ENCODE assay signal across 12 mouse cellular contexts in the genomic region with DNA sequence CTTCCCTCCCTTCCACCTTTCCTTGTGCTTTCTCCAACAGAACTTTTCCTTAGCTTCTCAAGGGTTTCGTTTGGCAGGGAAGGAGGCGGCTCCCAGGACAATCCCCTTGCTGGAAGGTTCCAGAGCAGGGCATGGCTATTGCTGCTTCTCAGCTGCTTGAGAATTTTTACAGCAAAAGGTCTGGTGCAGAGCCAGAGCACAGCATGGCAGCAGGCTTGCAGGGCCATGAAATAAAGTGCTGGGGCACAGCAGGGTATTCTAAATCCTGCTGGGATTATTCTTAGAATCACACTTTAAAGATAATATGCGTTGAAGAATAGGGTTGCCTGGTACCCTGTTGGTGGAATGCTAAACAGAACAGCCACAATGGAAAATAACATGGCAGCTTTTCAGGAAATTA.
"Had no signal": no experiment of that assay in that cellular context is flagged by ENCODE, and none has a peak within 500 bp of the region (broad histone marks: within the 10 kb centered on the region; RNA-seq: fewer than 3 reads in every experiment).

No protein-coding gene starts in this region.

- H3K9ac ChIP-seq: kidney, embryonic 15.5 days; limb, embryonic 13.5 days; liver, embryonic 14.5 days; stomach, embryonic 15.5 days had no signal

- H3K9me3 ChIP-seq: kidney, embryonic 15.5 days; limb, embryonic 13.5 days; stomach, embryonic 15.5 days had no signal

- H3K27ac ChIP-seq: kidney, embryonic 15.5 days; limb, embryonic 13.5 days; liver, embryonic 14.5 days; stomach, embryonic 15.5 days had no signal

- H3K36me3 ChIP-seq: kidney, embryonic 15.5 days; limb, embryonic 13.5 days; stomach, embryonic 15.5 days had no signal

- H3K27me3 ChIP-seq: kidney, embryonic 15.5 days; limb, embryonic 13.5 days; stomach, embryonic 15.5 days had no signal

- DNase-seq: kidney, postnatal 14 days; layer of hippocampus, adult 9-11 months; layer of hippocampus, postnatal 36 days; lung, adult 18-20 months; midbrain, embryonic 14.5 days; right cerebral cortex, postnatal 14 days; thymus, adult 2 months; thymus, postnatal 25 days had no signal

- H3K4me2 ChIP-seq: kidney, embryonic 15.5 days; limb, embryonic 13.5 days; stomach, embryonic 15.5 days had no signal

- H3K4me3 ChIP-seq: kidney, embryonic 15.5 days; limb, embryonic 13.5 days; stomach, embryonic 15.5 days had no signal

- H3K4me1 ChIP-seq: kidney, embryonic 15.5 days; stomach, embryonic 15.5 days had no signal
